Mouse (Mus musculus) limb, embryonic 13.5 days (tissue): ENCODE results near the gene Emilin2. TPM values are rescaled to one million over a fixed set of nuclear protein-coding genes. Genes with fewer than 3 reads are reported as not detected.

ENCODE experiments used
- ATAC-seq: fragments of 200-750 bp; cut with Nextera tagmentation; 2 replicates; pipeline ENCODE4 v1.8.0; 2017; ENCODE audit warnings: low read depth, moderate number of reproducible peaks, moderate TSS enrichment; ENCODE audit not compliant: low FRiP score
- H3K27ac ChIP-seq: fragments of 300-500 bp; sonication (generic); 2 replicates; pipeline ENCODE4 v1.5.1; 2015; ENCODE audit warnings: inconsistent platforms, mild to moderate bottlenecking, moderate library complexity
- H3K27me3 ChIP-seq: fragments of 300-500 bp; sonication (generic); 2 replicates; pipeline ENCODE4 v1.6.1; 2015; ENCODE audit warnings: mild to moderate bottlenecking, inconsistent platforms
- H3K36me3 ChIP-seq: fragments of 300-500 bp; sonication (generic); 2 replicates; pipeline ENCODE4 v1.6.1; 2015; ENCODE audit warnings: inconsistent platforms, mild to moderate bottlenecking, moderate library complexity
- H3K4me1 ChIP-seq: fragments of 300-500 bp; sonication (generic); 2 replicates; pipeline ENCODE4 v1.6.1; 2015; ENCODE audit warnings: inconsistent platforms
- H3K4me2 ChIP-seq: fragments of 300-500 bp; sonication (generic); replicated peaks from 2 replicates; pipeline ENCODE4 v1.6.1; 2015; ENCODE audit warnings: inconsistent platforms, mild to moderate bottlenecking, moderate library complexity
- H3K4me3 ChIP-seq: fragments of 300-500 bp; sonication (generic); 2 replicates; pipeline ENCODE4 v1.5.1; 2015; ENCODE audit warnings: moderate library complexity, mild to moderate bottlenecking, inconsistent platforms
- H3K9ac ChIP-seq: fragments of 300-500 bp; sonication (generic); 2 replicates; pipeline ENCODE4 v1.6.1; 2015; ENCODE audit warnings: mild to moderate bottlenecking, inconsistent platforms
- H3K9me3 ChIP-seq: fragments of 300-500 bp; sonication (generic); 2 replicates; pipeline ENCODE4 v1.6.1; 2016; ENCODE audit warnings: inconsistent platforms
- WGBS: fragments of 180-500 bp; shearing (Covaris S2); methylation state at CpG from one replicate; pipeline ENCODE4 v1.1.7; 2015; 5-methylcytosine and 5-hydroxymethylcytosine counted together
- polyA plus RNA-seq: library from polyadenylated mRNA; unstranded; fragments of >200 nt; fragmentation: Nextera tagmentation; extraction: Ambion mirVana; gene quantifications from 2 replicates; pipeline ENCODE4 v1.2.1, GENCODE M21; 2015

The Emilin2 gene
- polyA plus RNA-seq, 1 experiment from 2014 or later = 19.1 TPM

- no peak overlapping the region for H3K4me3 ChIP-seq
- H3K4me1 ChIP-seq = peaks cover 49% of the 10 kb centered on the region
- no peak overlapping the region for H3K4me2 ChIP-seq
- H3K9ac ChIP-seq = no peak overlapping the region
- H3K36me3 ChIP-seq = peaks cover under 1% of the 10 kb centered on the region
- no peak overlapping the region for H3K27ac ChIP-seq
- no peak for ATAC-seq
- H3K27me3 ChIP-seq = no peaks in the 10 kb centered on the region
- 76% methylated on average over 14 of the region's 14 CpGs for WGBS
- no peaks in the 10 kb centered on the region for H3K9me3 ChIP-seq
Measured at GRCm38 (mm10) chr17:71256068-71256615, 55.6 kb downstream of the Emilin2 start.

- peaks cover 9% of the 10 kb centered on the region for H3K36me3 ChIP-seq
- H3K27me3 ChIP-seq = no peaks in the 10 kb centered on the region
- WGBS = 53% methylated on average over 6 of the region's 6 CpGs
- H3K4me3 ChIP-seq = no peak overlapping the region
- no peak overlapping the region for H3K9ac ChIP-seq
- H3K9me3 ChIP-seq = no peaks in the 10 kb centered on the region
- H3K4me2 ChIP-seq = no peak overlapping the region
- peak overlapping the region; percentile 73; the same call in 1 of the 2 replicates for H3K27ac ChIP-seq
- ATAC-seq = no peak
- peaks cover 63% of the 10 kb centered on the region for H3K4me1 ChIP-seq
Measured at GRCm38 (mm10) chr17:71254736-71255135, 57.0 kb downstream of the Emilin2 start.

- Histone ChIP-seq H3K27me3 (no peaks in the 10 kb centered on the region), H3K4me1 (peaks cover 68% of the 10 kb centered on the region), H3K9me3 (no peaks in the 10 kb centered on the region), H3K27ac (peak overlapping the region; percentile 73; the same call in 1 of the 2 replicates), H3K4me2 (no peak overlapping the region), H3K4me3 (no peak overlapping the region), H3K9ac (no peak overlapping the region), H3K36me3 (peaks cover 15% of the 10 kb centered on the region)
- no peak for ATAC-seq
- 55% methylated on average over 5 of the region's 5 CpGs for WGBS
Measured at GRCm38 (mm10) chr17:71254106-71254505, 57.7 kb downstream of the Emilin2 start.

- Histone ChIP-seq H3K9me3 (no peaks in the 10 kb centered on the region), H3K27ac (peak overlapping the region; percentile 73; the same call in 1 of the 2 replicates), H3K27me3 (no peaks in the 10 kb centered on the region), H3K4me1 (peaks cover 71% of the 10 kb centered on the region), H3K4me3 (no peak overlapping the region), H3K4me2 (no peak overlapping the region), H3K9ac (no peak overlapping the region), H3K36me3 (peaks cover 22% of the 10 kb centered on the region)
- 70% methylated on average over 2 of the region's 2 CpGs for WGBS
- no peak for ATAC-seq
Measured at GRCm38 (mm10) chr17:71253391-71253790, 58.4 kb downstream of the Emilin2 start.

- ATAC-seq = peak; percentile 29
- WGBS = 44% methylated on average over 9 of the region's 9 CpGs
- no peak overlapping the region; the same call in 1 of the 2 replicates for H3K9ac ChIP-seq
Measured at GRCm38 (mm10) chr17:71252101-71252500, 59.7 kb downstream of the Emilin2 start.

GRCm38 (mm10) chr17:71251601-71252001, 60.2 kb downstream of the Emilin2 start:
- H3K4me1 ChIP-seq = peaks cover 76% of the 10 kb centered on the region
- H3K27me3 ChIP-seq = no peaks in the 10 kb centered on the region
- ATAC-seq = peak; percentile 84
- no peaks in the 10 kb centered on the region for H3K9me3 ChIP-seq
- H3K4me3 ChIP-seq = no peak overlapping the region
- peak overlapping the region; percentile 5; the same call in 1 of the 2 replicates for H3K4me2 ChIP-seq
- H3K9ac ChIP-seq = no peak overlapping the region
- peaks cover 40% of the 10 kb centered on the region for H3K36me3 ChIP-seq
- 22% methylated on average over 6 of the region's 6 CpGs for WGBS
- peak overlapping the region; percentile 81 for H3K27ac ChIP-seq

More at GRCm38 (mm10) chr17:71252101-71252500, 59.7 kb downstream of the Emilin2 start:
- H3K36me3 ChIP-seq = peaks cover 35% of the 10 kb centered on the region
- peak overlapping the region; percentile 81 for H3K27ac ChIP-seq
- H3K4me3 ChIP-seq = no peak overlapping the region
- H3K4me2 ChIP-seq = no peak overlapping the region
- no peaks in the 10 kb centered on the region for H3K9me3 ChIP-seq
- no peaks in the 10 kb centered on the region for H3K27me3 ChIP-seq
- peaks cover 76% of the 10 kb centered on the region for H3K4me1 ChIP-seq

- Histone ChIP-seq H3K27ac (peak overlapping the region; percentile 81), H3K4me2 (peak overlapping the region; percentile 5; the same call in 1 of the 2 replicates), H3K4me1 (peaks cover 72% of the 10 kb centered on the region), H3K27me3 (no peaks in the 10 kb centered on the region), H3K36me3 (peaks cover 46% of the 10 kb centered on the region), H3K4me3 (no peak overlapping the region), H3K9me3 (no peaks in the 10 kb centered on the region), H3K9ac (no peak overlapping the region)
- 64% methylated on average over 16 of the region's 16 CpGs for WGBS
- peak; percentile 17; the same call in 1 of the 2 replicates for ATAC-seq
Measured at GRCm38 (mm10) chr17:71250819-71251600, 60.8 kb downstream of the Emilin2 start.

- Histone ChIP-seq H3K36me3 (peaks cover 55% of the 10 kb centered on the region), H3K27me3 (no peaks in the 10 kb centered on the region), H3K27ac (peak overlapping the region; percentile 44; the same call in 1 of the 2 replicates), H3K4me1 (peaks cover 65% of the 10 kb centered on the region), H3K4me2 (no peak overlapping the region), H3K4me3 (no peak overlapping the region), H3K9ac (no peak overlapping the region), H3K9me3 (no peaks in the 10 kb centered on the region)
- 74% methylated on average over 2 of the region's 2 CpGs for WGBS
- no peak for ATAC-seq
Measured at GRCm38 (mm10) chr17:71250046-71250445, 61.7 kb downstream of the Emilin2 start.

GRCm38 (mm10) chr17:71248963-71249362, 62.8 kb downstream of the Emilin2 start:
- H3K27me3 ChIP-seq = no peaks in the 10 kb centered on the region
- no peak overlapping the region for H3K9ac ChIP-seq
- no peak overlapping the region for H3K4me3 ChIP-seq
- WGBS = 86% methylated on average over 6 of the region's 6 CpGs
- no peak overlapping the region for H3K4me2 ChIP-seq
- H3K36me3 ChIP-seq = peaks cover 66% of the 10 kb centered on the region
- no peak for ATAC-seq
- H3K27ac ChIP-seq = 0 out of 2 replicates have a peak overlapping the region, but pooled peaks have one; percentile 15
- H3K9me3 ChIP-seq = no peaks in the 10 kb centered on the region
- H3K4me1 ChIP-seq = peaks cover 55% of the 10 kb centered on the region

- Histone ChIP-seq H3K36me3 (peaks cover 94% of the 10 kb centered on the region), H3K9me3 (no peaks in the 10 kb centered on the region), H3K9ac (no peak overlapping the region), H3K27me3 (no peaks in the 10 kb centered on the region), H3K4me2 (no peak overlapping the region), H3K27ac (no peak overlapping the region), H3K4me1 (peaks cover 25% of the 10 kb centered on the region), H3K4me3 (no peak overlapping the region)
- ATAC-seq = no peak
- 91% methylated on average over 4 of the region's 4 CpGs for WGBS
Measured at GRCm38 (mm10) chr17:71246022-71246421, 65.8 kb downstream of the Emilin2 start.

GRCm38 (mm10) chr17:71245133-71245532, 66.6 kb downstream of the Emilin2 start:
- ATAC-seq = no peak
- H3K27me3 ChIP-seq = no peaks in the 10 kb centered on the region
- H3K9me3 ChIP-seq = no peaks in the 10 kb centered on the region
- no peak overlapping the region for H3K4me2 ChIP-seq
- WGBS = 96% methylated on average over 15 of the region's 15 CpGs
- H3K27ac ChIP-seq = no peak overlapping the region
- H3K36me3 ChIP-seq = peaks cover 98% of the 10 kb centered on the region
- peaks cover 16% of the 10 kb centered on the region for H3K4me1 ChIP-seq
- H3K4me3 ChIP-seq = no peak overlapping the region
- no peak overlapping the region for H3K9ac ChIP-seq

GRCm38 (mm10) chr17:71242666-71243065, 69.1 kb downstream of the Emilin2 start:
- H3K4me2 ChIP-seq = no peak overlapping the region
- no peak for ATAC-seq
- H3K36me3 ChIP-seq = peaks cover 97% of the 10 kb centered on the region
- WGBS = 94% methylated on average over 7 of the region's 7 CpGs
- no peak overlapping the region for H3K4me3 ChIP-seq
- peaks cover 1% of the 10 kb centered on the region; the same call in 1 of the 2 replicates for H3K4me1 ChIP-seq
- H3K27me3 ChIP-seq = no peaks in the 10 kb centered on the region
- H3K9ac ChIP-seq = no peak overlapping the region
- H3K9me3 ChIP-seq = no peaks in the 10 kb centered on the region
- no peak overlapping the region for H3K27ac ChIP-seq
